In genomic region chr8:120308553-120308952, GRCm38 (mm10) we compare ENCODE assay signal across 9 mouse cellular contexts.
A peak's percentile ranks its signal among the peaks of the same experiment; 100 is the strongest.
DNase-seq lines count a peak whose midpoint lies in the region; ATAC-seq and TF ChIP-seq lines count a peak whose summit lies in the region.
"Had no signal": no experiment of that assay in that cellular context is flagged by ENCODE, and none has a peak within 500 bp of the region (broad histone marks: within the 10 kb centered on the region; RNA-seq: fewer than 3 reads in every experiment).

No protein-coding gene starts in this region.

- DNase-seq in lung, adult 2 months = no peak
- peak; percentile 54 for DNase-seq in embryonic facial prominence, embryonic 14.5 days (ENCODE audit: low spot score)
- DNase-seq in skeletal muscle tissue, adult 2 months (ENCODE audit: low read depth, low spot score) = peak; percentile 86
- DNase-seq in embryo, embryonic 11 days = no peak
- no peak for DNase-seq in urinary bladder, adult 18-20 months (ENCODE audit: low spot score in 2 of 2)

- 0 out of 2 replicates have a peak, but pooled peaks cover 8% of the 10 kb centered on the region for H3K27me3 ChIP-seq in lung, embryonic 15.5 days
- H3K27me3 ChIP-seq in embryonic facial prominence, embryonic 14.5 days (replicated peaks; ENCODE audit: control insufficient read depth, insufficient read depth, low read length) = no peaks in the 10 kb centered on the region
- 0 out of 2 replicates have a peak, but pooled peaks cover 3% of the 10 kb centered on the region for H3K27me3 ChIP-seq in hindbrain, embryonic 15.5 days
- H3K27me3 ChIP-seq: limb, embryonic 15.5 days had no signal

- ATAC-seq in lung, embryonic 15.5 days (ENCODE audit: borderline replicate concordance, extremely low read depth, low FRiP score, low TSS enrichment) = no peak
- ATAC-seq in embryonic facial prominence, embryonic 14.5 days (ENCODE audit: low read depth) = no peak
- no peak for ATAC-seq in hindbrain, embryonic 15.5 days (ENCODE audit: low FRiP score, low read depth)
- ATAC-seq in frontal cortex, adult (ENCODE audit: low TSS enrichment) = no peak

- TF ChIP-seq CTCF in lung, adult 2 months (IDR thresholded peaks at IDR 0.05; ENCODE audit: insufficient read depth, low read length) = no peak

- 52% methylated on average over 9 of the region's 9 CpGs for WGBS in lung, embryonic 15.5 days
- WGBS in lung, adult 2 months = 50% methylated on average over 9 of the region's 9 CpGs
- WGBS in embryonic facial prominence, embryonic 14.5 days = 37% methylated on average over 9 of the region's 9 CpGs
- 30% methylated on average over 9 of the region's 9 CpGs for WGBS in hindbrain, embryonic 15.5 days

- H3K4me3 ChIP-seq in lung, embryonic 15.5 days = no peak overlapping the region
- no peak overlapping the region for H3K4me3 ChIP-seq in lung, adult 2 months (replicated peaks; ENCODE audit: extremely low read depth, low read depth, low read length)
- no peak overlapping the region for H3K4me3 ChIP-seq in embryonic facial prominence, embryonic 14.5 days (ENCODE audit: low read depth, low read length)
- H3K4me3 ChIP-seq in hindbrain, embryonic 15.5 days = no peak overlapping the region
- H3K4me3 ChIP-seq: limb, embryonic 15.5 days had no signal

- H3K9me3 ChIP-seq in lung, embryonic 15.5 days = no peaks in the 10 kb centered on the region
- no peaks in the 10 kb centered on the region for H3K9me3 ChIP-seq in embryonic facial prominence, embryonic 14.5 days (ENCODE audit: control insufficient read depth, low read length)
- H3K9me3 ChIP-seq in hindbrain, embryonic 15.5 days = no peaks in the 10 kb centered on the region
- H3K9me3 ChIP-seq: limb, embryonic 15.5 days had no signal

- no peaks in the 10 kb centered on the region for H3K36me3 ChIP-seq in lung, embryonic 15.5 days
- H3K36me3 ChIP-seq in embryonic facial prominence, embryonic 14.5 days (ENCODE audit: control insufficient read depth, insufficient read depth, low read length) = no peaks in the 10 kb centered on the region
- H3K36me3 ChIP-seq in hindbrain, embryonic 15.5 days = no peaks in the 10 kb centered on the region
- H3K36me3 ChIP-seq: limb, embryonic 15.5 days had no signal

- peak overlapping the region; percentile 61; the same call in 1 of the 2 replicates for H3K27ac ChIP-seq in lung, embryonic 15.5 days
- 0 out of 2 replicates have a peak overlapping the region, but pooled peaks have one; percentile 33 for H3K27ac ChIP-seq in embryonic facial prominence, embryonic 14.5 days (replicated peaks; ENCODE audit: low read depth, low read length)
- H3K27ac ChIP-seq in hindbrain, embryonic 15.5 days (replicated peaks) = peak overlapping the region; percentile 73
- H3K27ac ChIP-seq: limb, embryonic 15.5 days had no signal

- no peak for TF ChIP-seq POLR2A in lung, adult 2 months (IDR thresholded peaks at IDR 0.05; ENCODE audit: borderline replicate concordance, extremely low read depth, low read depth, low read length)

- no peak overlapping the region for H3K9ac ChIP-seq in lung, embryonic 15.5 days
- H3K9ac ChIP-seq in embryonic facial prominence, embryonic 14.5 days (ENCODE audit: low read depth, low read length) = peak overlapping the region; percentile 30; the same call in 1 of the 2 replicates
- no peak overlapping the region for H3K9ac ChIP-seq in hindbrain, embryonic 15.5 days
- H3K9ac ChIP-seq: limb, embryonic 15.5 days had no signal

- 0 out of 2 replicates have a peak overlapping the region, but pooled peaks have one; percentile 9 for H3K4me2 ChIP-seq in lung, embryonic 15.5 days
- H3K4me2 ChIP-seq in embryonic facial prominence, embryonic 14.5 days (ENCODE audit: low read depth, low read length) = no peak overlapping the region
- 0 out of 2 replicates have a peak overlapping the region, but pooled peaks have one; percentile 11 for H3K4me2 ChIP-seq in hindbrain, embryonic 15.5 days
- H3K4me2 ChIP-seq: limb, embryonic 15.5 days had no signal

- peaks cover 48% of the 10 kb centered on the region for H3K4me1 ChIP-seq in lung, embryonic 15.5 days
- no peaks in the 10 kb centered on the region; the same call in 1 of the 2 replicates for H3K4me1 ChIP-seq in lung, adult 2 months (ENCODE audit: control insufficient read depth, insufficient read depth, low read length)
- peaks cover 40% of the 10 kb centered on the region for H3K4me1 ChIP-seq in embryonic facial prominence, embryonic 14.5 days (ENCODE audit: control insufficient read depth, insufficient read depth, low read length)
- peaks cover 61% of the 10 kb centered on the region for H3K4me1 ChIP-seq in hindbrain, embryonic 15.5 days (replicated peaks)

Comparison
In these comparisons a context has a peak if more than half of its experiments do, and no peak if none do; other contexts are left out.
1. DNase-seq: peak in embryonic facial prominence, embryonic 14.5 days (single experiment) and skeletal muscle tissue, adult 2 months (single experiment); none in lung, adult 2 months (single experiment), embryo, embryonic 11 days (single experiment) and urinary bladder, adult 18-20 months (0 of 2).
2. Peak in every context shown above with its lines, with median percentiles within 50 percentile points of each other: H3K27ac ChIP-seq.